Mouse (Mus musculus): ENCODE results near the gene Insig1.

Gene Insig1

GRCm38 (mm10) chr5:28070828-28071455, at the start of gene Insig1:
Insig1 (plus strand) TSS chr5:28071363.
- DNase-seq (ENCODE audit: low spot score in 2 of 2), result peak; percentile 95 to 97

GRCm38 (mm10) chr5:28023452-28023851, 47.7 kb upstream of the Insig1 start:
- no peak for DNase-seq (ENCODE audit: low spot score in 2 of 2)

GRCm38 (mm10) chr5:28031577-28032236, 39.5 kb upstream of the Insig1 start:
- no peak for DNase-seq (ENCODE audit: low spot score in 2 of 2)

GRCm38 (mm10) chr5:28032866-28033265, 38.3 kb upstream of the Insig1 start:
- DNase-seq (ENCODE audit: low spot score in 2 of 2), result no peak

GRCm38 (mm10) chr5:28033281-28033680, 37.9 kb upstream of the Insig1 start:
- DNase-seq (ENCODE audit: low spot score in 2 of 2), result no peak

- DNase-seq (ENCODE audit: low spot score in 2 of 2), result no peak
Measured at GRCm38 (mm10) chr5:28033826-28034225, 37.3 kb upstream of the Insig1 start.

GRCm38 (mm10) chr5:28036011-28036410, 35.2 kb upstream of the Insig1 start:
- no peak for DNase-seq (ENCODE audit: low spot score in 2 of 2)

- DNase-seq (ENCODE audit: low spot score in 2 of 2), result no peak
Measured at GRCm38 (mm10) chr5:28036518-28036917, 34.6 kb upstream of the Insig1 start.

- DNase-seq (ENCODE audit: low spot score in 2 of 2), result no peak
Measured at GRCm38 (mm10) chr5:28037172-28037591, 34.0 kb upstream of the Insig1 start.

GRCm38 (mm10) chr5:28037639-28038038, 33.5 kb upstream of the Insig1 start:
- DNase-seq (ENCODE audit: low spot score in 2 of 2), result no peak

GRCm38 (mm10) chr5:28038115-28038514, 33.0 kb upstream of the Insig1 start:
- no peak for DNase-seq (ENCODE audit: low spot score in 2 of 2)

- no peak for DNase-seq (ENCODE audit: low spot score in 2 of 2)
Measured at GRCm38 (mm10) chr5:28039746-28040655, 31.2 kb upstream of the Insig1 start.

GRCm38 (mm10) chr5:28040726-28041125, 30.4 kb upstream of the Insig1 start:
- no peak for DNase-seq (ENCODE audit: low spot score in 2 of 2)

- DNase-seq (ENCODE audit: low spot score in 2 of 2), result no peak
Measured at GRCm38 (mm10) chr5:28042021-28042420, 29.1 kb upstream of the Insig1 start.

- DNase-seq (ENCODE audit: low spot score in 2 of 2), result no peak
Measured at GRCm38 (mm10) chr5:28042779-28043178, 28.4 kb upstream of the Insig1 start.

GRCm38 (mm10) chr5:28043386-28043785, 27.8 kb upstream of the Insig1 start:
- DNase-seq (ENCODE audit: low spot score in 2 of 2), result no peak

GRCm38 (mm10) chr5:28046966-28047365, 24.2 kb upstream of the Insig1 start:
- DNase-seq (ENCODE audit: low spot score in 2 of 2), result no peak

- no peak for DNase-seq (ENCODE audit: low spot score in 2 of 2)
Measured at GRCm38 (mm10) chr5:28047961-28048360, 23.2 kb upstream of the Insig1 start.

GRCm38 (mm10) chr5:28055450-28055849, 15.7 kb upstream of the Insig1 start:
- DNase-seq (ENCODE audit: low spot score in 2 of 2), result no peak

GRCm38 (mm10) chr5:28056877-28057276, 14.3 kb upstream of the Insig1 start:
- DNase-seq (ENCODE audit: low spot score in 2 of 2), result no peak

- no peak for DNase-seq (ENCODE audit: low spot score in 2 of 2)
Measured at GRCm38 (mm10) chr5:28060506-28060905, 10.7 kb upstream of the Insig1 start.

GRCm38 (mm10) chr5:28061011-28061410, 10.2 kb upstream of the Insig1 start:
- no peak for DNase-seq (ENCODE audit: low spot score in 2 of 2)
